Mouse (Mus musculus): ENCODE results near the gene Gorasp1.

The Gorasp1 gene

DNA sequence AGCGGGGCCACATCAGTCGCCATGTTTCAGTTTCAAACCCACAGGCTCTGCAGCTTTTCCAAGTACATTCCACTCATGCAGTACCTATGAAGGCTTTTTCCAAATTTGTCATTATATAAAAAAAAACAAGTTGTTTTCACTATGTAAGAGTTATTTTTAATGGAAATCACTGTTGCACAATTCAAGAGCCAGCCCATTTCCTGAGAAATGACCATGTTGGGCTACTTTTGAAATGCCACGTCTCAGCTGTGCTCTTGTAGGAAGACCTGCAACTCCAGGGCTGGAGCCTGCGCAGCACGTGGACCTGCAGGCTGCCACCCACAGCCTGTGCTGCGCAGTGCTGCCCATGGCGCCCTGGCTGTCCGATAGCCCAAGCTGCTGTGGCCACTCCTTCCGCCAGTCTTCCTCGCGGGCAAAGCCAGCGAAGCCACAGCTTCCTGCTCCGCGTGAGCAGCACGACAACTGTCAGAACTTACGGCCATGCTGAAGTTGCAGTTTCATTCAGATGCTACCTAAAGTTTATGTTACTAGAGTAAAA, 12.2 kb downstream of the Gorasp1 start:
- DNase-seq, result no peak

DNA sequence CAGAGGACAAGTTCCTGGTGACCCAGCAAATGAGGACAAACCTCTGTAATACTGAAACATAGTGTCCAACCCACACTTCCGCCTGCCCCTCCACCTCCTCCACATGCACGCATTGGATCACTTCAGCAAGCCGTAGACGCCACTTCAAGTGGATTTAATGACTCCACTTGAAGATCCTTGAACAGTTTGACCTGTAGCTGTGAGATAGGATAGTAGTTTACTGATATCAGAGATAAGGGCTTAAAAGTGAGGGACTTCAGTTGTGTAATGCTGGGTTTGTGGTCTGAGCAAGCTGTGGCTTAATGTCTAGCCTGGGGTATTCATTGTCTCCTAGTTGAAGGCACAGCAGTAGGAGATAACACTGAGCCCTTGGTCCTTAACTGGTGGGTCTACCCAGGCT, 13.9 kb downstream of the Gorasp1 start:
- no peak for DNase-seq

DNA sequence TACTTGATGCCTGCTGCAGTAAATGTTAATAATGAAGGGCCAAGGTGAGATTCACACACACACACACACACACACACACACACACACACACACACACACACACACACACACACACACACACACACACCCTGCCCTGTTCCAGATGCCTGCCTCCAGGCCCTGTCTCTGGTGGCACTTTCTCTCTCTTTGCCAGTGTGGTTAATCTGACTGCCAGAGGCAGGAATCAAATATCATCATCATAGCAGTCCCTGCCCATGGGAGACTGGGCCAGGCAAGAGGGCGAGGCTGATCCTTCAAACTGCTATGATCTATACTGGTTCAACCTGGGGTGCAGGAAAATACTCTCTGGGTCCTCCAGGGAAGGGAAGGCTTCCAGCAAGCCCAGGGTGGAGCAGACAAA, 17.5 kb downstream of the Gorasp1 start:
- no peak for DNase-seq

DNA sequence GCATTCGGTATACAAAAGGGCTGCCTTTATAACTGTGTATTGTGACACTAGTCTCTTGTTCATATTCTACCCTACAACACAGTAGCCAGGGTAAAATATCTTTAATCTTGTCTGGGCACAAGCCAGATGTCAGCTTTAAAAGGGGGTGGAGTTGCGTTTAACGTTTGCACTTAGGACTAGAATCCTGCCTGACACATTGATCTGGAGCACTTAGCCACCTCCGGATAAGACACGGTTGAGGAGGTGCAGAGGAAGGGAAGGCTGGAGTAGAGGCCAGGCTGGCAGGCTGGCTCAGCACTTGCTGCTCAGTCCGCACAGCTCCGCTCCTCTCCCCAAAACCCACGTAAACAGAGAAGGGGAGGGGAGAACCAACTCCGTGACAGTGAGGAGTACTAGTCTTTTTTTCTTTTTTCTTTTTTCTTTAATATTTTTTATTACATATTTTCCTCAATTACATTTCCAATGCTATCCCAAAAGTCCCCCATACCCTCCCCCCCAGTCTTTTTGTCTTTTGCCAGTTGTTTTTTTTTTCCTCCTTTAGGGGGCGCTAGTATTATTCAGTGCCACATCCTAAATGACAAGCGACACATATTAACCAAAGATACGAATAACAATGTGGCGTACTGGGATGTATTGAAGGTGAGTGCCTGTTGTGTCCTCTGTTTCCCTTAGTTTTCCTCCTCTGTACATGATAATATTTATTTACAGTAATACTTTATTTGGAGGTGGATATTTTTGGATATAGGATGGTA, 24.1 kb downstream of the Gorasp1 start:
- no peak for DNase-seq

DNA sequence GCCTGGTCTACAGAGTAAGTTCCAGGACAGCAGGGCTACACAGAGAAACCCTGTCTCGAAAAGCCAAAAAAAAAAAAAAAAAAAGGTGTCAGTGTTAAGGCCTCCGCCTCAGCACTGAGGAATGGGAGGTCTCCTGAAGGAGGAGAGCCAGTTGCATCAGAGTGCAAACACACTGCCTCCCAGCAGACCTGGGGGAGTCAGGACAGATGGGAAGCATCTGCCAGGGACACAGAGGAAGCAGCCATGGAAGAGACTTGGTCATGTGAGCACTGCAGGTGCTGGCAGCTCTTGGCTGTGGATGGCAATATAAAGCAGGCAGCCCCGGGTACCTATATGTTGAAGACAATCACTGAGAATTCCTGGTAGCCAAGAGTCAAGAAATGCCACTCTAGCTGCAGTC, 27.4 kb downstream of the Gorasp1 start:
- no peak for DNase-seq

DNA sequence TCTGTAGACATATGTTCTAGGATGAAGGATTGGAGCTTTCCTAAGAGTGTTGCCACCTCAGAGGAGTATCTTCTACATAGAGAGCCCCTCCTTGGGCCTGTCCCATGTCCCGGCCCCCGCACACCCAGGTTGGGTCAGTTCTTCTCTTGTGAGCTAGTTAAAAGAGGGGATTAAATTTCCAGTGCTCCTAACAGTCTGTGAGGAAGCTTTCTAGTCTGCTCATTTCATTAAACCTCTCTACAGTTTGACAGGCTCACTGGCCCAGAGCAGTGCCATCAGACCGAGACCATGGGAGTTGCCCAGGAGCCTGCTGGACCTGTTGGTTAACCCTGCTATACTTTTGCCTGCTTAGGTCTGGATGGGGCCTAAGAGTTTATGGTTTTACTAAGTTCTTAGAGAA, 28.7 kb downstream of the Gorasp1 start:
- no peak for DNase-seq

DNA sequence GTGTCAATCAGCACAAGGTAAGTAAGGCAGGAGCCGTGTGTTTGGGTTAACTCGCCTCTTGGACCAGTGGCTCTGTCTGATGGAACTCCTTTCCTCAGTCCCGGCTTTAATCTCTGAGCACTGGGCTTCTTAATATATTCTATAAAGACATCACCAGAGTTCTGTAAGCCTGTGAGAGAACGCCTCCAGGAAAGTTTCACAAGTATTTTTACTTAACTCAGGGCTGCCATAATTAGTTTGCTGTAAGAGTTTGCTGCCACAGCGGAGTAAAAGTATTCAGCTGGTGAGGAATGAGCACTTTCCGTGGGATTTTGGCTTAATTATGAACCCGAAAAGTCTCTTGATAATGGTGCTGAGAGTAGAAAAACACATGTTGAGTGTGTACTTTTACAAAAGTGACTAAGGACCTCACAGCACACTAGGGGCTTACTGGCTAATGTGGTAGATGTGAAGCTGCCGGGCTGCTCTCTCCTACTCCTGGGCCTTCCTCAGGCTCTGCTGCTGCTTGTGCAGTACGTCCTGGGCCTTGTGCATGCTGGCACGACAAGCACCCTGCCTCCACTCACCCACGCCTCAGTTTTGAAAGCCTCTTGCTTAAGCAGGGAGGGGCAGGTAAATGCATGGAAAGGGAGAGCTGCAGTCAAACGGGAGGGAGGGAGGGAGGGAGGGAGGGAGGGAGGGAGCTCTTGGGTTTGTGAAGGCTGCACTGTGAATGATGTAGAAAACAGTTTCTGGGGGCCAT, 34.8 kb downstream of the Gorasp1 start:
- DNase-seq, result no peak

DNA sequence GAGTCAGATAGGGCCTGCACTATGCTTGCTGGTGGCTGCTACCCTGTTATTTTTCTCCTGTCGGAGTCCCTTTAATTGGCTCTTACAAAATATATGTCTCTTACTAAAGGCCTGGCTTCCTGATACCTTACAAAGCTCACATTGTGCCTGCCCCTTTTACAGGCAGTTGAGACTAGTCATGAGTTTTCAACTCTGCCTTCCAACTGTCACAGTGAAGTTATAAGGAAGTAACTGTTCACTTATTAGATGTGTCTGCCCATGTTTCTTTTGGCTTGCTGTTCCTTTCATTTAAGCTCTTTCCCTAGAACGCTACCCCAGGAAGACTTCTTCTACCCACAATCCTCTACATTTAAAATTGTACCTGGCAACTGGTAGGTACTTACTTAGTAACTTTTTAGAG, 37.9 kb downstream of the Gorasp1 start:
- DNase-seq, result no peak

DNA sequence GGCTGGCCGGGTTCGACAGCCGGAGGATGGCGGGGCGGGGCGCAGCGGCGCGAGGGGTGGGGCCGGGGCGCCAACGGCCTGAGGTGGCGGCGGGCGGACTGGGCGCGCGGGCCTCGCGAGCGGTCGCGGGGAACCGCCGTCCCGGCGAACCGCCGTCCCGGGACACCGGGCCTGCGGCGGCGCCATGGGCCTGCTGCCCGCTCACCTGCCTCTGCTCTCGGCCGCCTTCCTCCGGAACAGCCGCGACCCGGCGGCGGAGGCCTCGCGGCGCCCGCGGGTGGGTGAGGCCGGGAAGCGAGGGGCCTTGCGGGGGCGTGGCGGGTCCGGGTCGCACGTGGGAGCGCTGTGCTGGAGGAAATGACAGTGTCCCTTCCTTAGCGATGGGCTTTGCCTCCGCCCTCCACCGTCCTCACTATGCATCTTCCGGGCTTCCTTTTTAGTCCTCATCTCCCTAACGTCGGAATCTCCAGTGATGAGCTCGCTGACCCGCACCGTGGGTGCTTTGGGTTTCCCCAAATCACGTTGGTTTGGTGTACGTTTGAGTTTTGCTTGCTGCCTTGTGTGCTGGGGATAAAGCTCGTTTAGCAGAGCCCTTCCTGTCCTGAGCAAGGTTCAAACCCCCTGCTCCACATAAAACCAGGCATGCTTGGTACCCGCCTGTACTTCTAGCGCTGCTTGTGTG, 42.2 kb downstream of the Gorasp1 start:
- peak; percentile 69 for DNase-seq

DNA sequence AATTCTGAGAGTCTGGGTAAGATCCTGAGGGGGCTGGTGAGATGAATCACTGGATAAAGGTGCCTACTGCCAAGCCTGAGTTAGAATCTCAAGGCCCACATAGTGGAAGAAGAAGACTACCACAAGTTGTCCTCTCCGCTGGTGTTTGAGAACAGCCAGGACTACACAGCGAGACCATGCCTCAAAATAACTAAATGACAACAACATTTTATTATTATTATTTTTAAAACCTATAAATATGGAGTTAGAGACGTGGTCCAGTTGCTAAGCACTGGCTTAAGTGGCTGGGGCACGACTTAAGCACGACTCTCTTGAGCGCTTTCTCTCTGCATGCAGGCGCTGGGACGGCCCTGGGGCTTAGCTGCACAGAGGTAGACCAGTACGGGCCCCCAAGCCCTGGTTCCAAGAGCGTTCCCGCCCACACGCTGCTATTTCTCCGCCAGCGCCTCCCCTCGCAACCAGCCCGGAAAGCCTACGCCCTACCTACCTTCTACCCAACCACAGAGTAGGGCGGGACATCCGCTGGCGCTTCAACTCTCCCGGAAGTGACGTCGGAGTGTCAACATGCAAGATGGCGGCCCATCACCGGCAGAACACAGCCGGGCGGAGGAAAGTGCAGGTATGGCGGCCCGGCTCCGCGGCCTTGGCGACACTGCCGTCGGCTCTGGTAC, 42.9 kb downstream of the Gorasp1 start, which contains the start of gene Wdr48:
Gene Wdr48, plus strand, starts transcription at position 540 of the 671 bp plus-strand sequence.
- DNase-seq, result peak; percentile 97

DNA sequence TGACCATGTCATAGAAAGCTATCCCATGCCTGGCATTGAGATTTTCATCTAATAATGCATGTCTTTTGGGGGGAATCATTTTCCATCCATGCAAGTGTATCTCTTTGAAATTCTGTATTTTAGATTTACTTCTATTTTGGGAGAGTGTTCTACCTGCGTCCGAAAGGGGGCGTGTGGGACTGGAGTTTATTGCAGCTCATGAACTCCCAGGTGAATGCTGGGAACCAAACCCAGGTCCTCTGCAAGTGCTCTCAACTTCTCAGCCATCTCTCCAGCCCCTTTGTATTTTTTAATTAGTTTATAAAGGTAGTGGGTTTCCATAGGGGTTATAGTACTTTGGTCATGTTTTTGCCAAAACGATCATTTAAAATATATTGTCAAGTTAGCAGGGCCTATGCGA, 43.5 kb downstream of the Gorasp1 start:
- DNase-seq, result no peak

DNA sequence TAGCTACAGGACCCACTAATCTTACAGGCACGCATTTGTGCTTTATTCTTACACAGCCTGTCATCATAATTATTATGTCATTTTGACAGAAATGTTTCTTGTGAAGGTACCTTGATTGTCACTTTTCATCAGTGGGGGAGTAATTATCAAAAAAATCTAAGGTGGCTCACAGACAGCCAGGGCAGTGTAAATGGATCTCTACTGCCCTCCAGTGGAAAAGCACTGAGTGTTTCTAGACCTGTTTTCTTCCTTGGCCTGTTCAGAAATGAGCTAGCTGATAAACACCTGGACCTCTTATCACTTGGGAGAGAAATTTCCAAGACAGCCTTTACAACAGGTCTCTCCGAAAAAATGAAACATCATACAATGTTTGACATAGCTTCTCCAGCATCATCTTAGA, 46.7 kb downstream of the Gorasp1 start:
- DNase-seq, result peak; percentile 30

DNA sequence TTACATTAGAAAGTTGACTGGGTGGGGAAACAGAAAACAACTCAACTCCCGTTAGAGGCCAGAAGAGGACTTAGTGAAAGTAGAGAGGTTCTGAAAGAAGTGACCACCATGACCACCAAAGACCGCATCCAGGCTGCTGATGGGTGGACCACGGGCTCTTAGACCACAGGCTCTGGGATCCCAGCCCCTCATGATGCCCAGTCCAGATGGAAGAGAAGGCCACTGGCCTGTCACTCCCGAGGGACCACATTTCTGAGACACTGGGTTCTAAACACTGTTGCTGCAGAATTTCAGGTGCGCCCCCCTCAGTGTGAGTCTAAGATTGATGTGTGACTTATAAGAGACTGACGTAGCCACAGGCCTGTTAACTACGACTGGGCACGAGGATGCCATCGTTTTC, 47.9 kb downstream of the Gorasp1 start:
- DNase-seq, result no peak

DNA sequence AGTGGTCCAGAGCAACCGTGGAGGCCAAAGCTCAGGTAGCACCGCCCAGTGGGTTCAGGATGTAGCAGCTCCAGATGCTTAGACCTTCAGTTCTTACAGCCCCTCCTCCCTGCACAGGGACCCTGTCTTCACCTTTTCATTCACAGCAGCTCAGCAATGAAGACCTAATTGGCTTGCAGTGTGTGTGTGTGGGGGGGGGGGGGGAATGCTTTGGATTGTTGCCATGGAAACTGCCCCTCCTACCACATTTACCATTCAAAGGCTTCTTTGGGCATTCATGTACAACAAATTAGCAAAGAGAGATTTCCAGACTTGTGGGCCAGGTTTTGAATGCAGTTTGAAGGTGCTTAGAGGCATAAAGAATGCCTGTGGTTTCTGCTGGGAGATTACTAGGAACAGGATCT, 48.5 kb downstream of the Gorasp1 start:
- no peak for DNase-seq

DNA sequence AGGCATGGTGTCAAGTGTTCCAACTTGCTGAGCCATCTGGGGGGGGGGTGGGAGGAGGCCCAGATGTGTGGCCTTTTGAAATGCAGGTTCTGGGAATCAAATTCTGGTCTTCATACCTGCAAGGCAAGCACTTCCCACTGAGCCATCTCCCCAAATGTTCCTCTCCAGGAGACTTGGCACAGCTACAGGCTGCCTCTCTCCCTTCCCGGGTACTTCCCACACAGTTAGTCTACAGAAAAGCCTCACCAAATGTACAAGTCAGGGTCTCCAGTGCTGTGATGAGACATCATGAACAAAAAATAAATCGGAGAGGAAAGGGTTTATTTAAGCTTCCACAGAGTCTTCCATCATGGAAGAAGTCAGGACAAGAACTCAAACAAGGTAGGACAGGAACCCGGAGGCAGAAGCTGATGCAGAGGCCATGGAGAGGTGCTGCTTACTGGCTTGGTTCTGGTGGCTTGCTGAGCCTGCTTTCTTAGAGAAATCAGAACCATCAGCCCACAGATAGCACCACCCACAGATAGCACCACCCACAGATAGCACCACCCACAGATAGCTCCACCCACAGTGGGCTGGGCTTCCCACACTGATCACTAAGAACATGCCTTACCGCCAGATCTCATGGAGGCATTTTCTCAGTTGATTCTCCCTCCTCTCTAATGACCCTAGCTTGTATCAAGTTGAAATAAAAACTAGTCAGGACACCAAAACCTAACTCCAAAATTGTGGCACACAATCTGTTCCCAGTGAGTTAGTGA, 50.0 kb downstream of the Gorasp1 start:
- no peak for DNase-seq

Data from thymus, postnatal 25 days (tissue).